Mouse (Mus musculus): ENCODE data around the gene AC124502.3. TPM values are rescaled to one million over a fixed set of nuclear protein-coding genes. Genes with fewer than 3 reads are reported as not detected.

AC124502.3 gene
- polyA plus RNA-seq, 1 experiment from 2014 or later, result 2.9 TPM

- H3K27me3 ChIP-seq (replicated peaks; ENCODE audit: control insufficient read depth, insufficient read depth, low read length), result peaks cover 23% of the 10 kb centered on the region
- H3K4me1 ChIP-seq (replicated peaks; ENCODE audit: control insufficient read depth, insufficient read depth, low read length), result peaks cover 4% of the 10 kb centered on the region
- no peak overlapping the region for H3K4me3 ChIP-seq (replicated peaks; ENCODE audit: low read length)
- H3K9me3 ChIP-seq (ENCODE audit: control insufficient read depth, low read length), result no peaks in the 10 kb centered on the region
- H3K4me2 ChIP-seq (ENCODE audit: low read length), result no peak overlapping the region
- no peaks in the 10 kb centered on the region for H3K36me3 ChIP-seq (ENCODE audit: control insufficient read depth, insufficient read depth)
- no peak overlapping the region for H3K27ac ChIP-seq (ENCODE audit: low read length)
- ATAC-seq, result no peak
- 62% methylated on average over 17 of the region's 17 CpGs for WGBS
- no peak overlapping the region for H3K9ac ChIP-seq (replicated peaks; ENCODE audit: low read depth, low read length)
These were observed 14.2 kb downstream of the AC124502.3 start for GRCm38 (mm10) chr19:5052853-5053252.

DNA sequence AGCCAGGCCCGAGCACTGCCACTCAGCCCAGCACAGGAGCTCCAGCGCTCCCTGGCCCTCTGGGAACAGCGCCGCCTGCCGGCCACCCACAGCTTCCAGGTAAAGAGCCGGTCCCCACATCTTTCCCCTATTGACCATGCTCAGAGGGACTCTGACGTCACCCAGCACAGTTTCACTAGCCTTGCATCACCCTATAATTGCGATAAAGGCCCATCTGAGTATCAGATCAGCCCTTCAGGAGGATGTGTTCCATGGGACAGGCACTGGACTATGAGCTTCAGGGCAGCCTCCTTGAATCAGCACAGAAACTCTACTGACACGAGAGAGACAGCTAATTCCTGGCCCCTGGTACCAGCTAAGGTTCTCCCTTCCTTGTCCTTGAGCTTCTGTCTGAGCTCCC is 15.2 kb downstream of the AC124502.3 start:
- Histone ChIP-seq H3K9ac (replicated peaks; ENCODE audit: low read depth, low read length) (no peak overlapping the region), H3K36me3 (ENCODE audit: control insufficient read depth, insufficient read depth) (no peaks in the 10 kb centered on the region)
- no peak for ATAC-seq

GRCm38 (mm10) chr19:5056251-5056650 is 17.6 kb downstream of the AC124502.3 start:
- Histone ChIP-seq H3K9ac (replicated peaks; ENCODE audit: low read depth, low read length) (no peak overlapping the region), H3K4me3 (replicated peaks; ENCODE audit: low read length) (no peak overlapping the region), H3K4me1 (replicated peaks; ENCODE audit: control insufficient read depth, insufficient read depth, low read length) (peaks cover 9% of the 10 kb centered on the region), H3K9me3 (ENCODE audit: control insufficient read depth, low read length) (no peaks in the 10 kb centered on the region), H3K27me3 (replicated peaks; ENCODE audit: control insufficient read depth, insufficient read depth, low read length) (peaks cover 14% of the 10 kb centered on the region), H3K4me2 (ENCODE audit: low read length) (no peak overlapping the region), H3K36me3 (ENCODE audit: control insufficient read depth, insufficient read depth) (no peaks in the 10 kb centered on the region), H3K27ac (ENCODE audit: low read length) (no peak overlapping the region)
- peak; percentile 29 for ATAC-seq
- 11% methylated on average over 6 of the region's 6 CpGs for whole genome bisulfite sequencing

More for the DNA sequence above, 15.2 kb downstream of the AC124502.3 start:
- H3K27me3 ChIP-seq (replicated peaks; ENCODE audit: control insufficient read depth, insufficient read depth, low read length), result peaks cover 23% of the 10 kb centered on the region
- H3K9me3 ChIP-seq (ENCODE audit: control insufficient read depth, low read length), result no peaks in the 10 kb centered on the region
- H3K4me3 ChIP-seq (replicated peaks; ENCODE audit: low read length), result no peak overlapping the region
- peaks cover 4% of the 10 kb centered on the region for H3K4me1 ChIP-seq (replicated peaks; ENCODE audit: control insufficient read depth, insufficient read depth, low read length)
- WGBS, result 16% methylated on average over 9 of the region's 9 CpGs
- H3K4me2 ChIP-seq (ENCODE audit: low read length), result no peak overlapping the region
- H3K27ac ChIP-seq (ENCODE audit: low read length), result no peak overlapping the region

DNA sequence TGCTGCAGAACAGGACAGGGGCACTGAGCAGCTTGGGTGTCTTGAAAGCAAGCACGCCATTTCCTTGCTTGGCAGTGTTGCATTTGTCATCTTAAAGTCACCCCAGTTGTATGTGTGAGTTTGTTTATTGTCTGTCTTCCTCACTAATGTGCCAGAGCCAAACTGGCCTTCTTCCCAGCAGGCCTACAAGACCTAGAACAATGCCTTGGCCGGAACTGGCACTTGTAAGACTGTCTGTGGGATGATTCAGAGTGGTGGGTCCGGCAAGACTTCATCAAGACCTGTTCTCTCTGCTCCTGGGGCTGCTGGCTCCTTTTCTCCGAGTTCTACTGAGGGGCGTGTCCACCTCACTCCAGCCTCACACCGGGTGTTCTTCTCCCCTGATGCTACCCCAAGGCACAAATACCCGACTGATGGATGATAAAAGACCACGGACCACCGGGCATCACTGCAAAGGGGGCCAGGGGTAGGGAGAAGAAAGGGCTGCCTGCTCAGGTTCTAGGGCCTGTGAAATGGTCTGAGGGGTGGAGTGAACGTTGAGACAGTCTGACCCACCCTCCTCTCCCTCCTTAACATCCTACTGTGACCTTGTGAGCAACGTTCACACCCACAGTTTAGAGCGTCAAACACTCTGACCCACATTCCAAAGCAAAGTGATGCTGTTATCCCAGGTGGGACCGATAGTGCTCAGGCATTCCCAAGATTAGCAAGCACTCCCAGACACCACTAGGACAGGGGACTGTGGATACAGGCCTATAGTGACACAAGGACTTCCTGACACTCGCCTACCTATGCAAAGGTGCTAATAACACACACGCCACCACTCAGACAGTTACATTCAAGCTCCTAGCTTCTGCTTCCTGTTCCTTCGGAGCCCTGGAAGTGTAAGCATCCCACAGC is 19.4 kb downstream of the AC124502.3 start:
- Histone ChIP-seq H3K27me3 (replicated peaks; ENCODE audit: control insufficient read depth, insufficient read depth, low read length) (no peaks in the 10 kb centered on the region), H3K27ac (ENCODE audit: low read length) (no peak overlapping the region), H3K4me3 (replicated peaks; ENCODE audit: low read length) (no peak overlapping the region), H3K9ac (replicated peaks; ENCODE audit: low read depth, low read length) (no peak overlapping the region), H3K4me1 (replicated peaks; ENCODE audit: control insufficient read depth, insufficient read depth, low read length) (peaks cover 10% of the 10 kb centered on the region), H3K4me2 (ENCODE audit: low read length) (no peak overlapping the region), H3K36me3 (ENCODE audit: control insufficient read depth, insufficient read depth) (no peaks in the 10 kb centered on the region), H3K9me3 (ENCODE audit: control insufficient read depth, low read length) (no peaks in the 10 kb centered on the region)
- whole genome bisulfite sequencing, result 27% methylated on average over 16 of the region's 16 CpGs
- no peak for ATAC-seq

GRCm38 (mm10) chr19:5058801-5059771 is 20.4 kb downstream of the AC124502.3 start:
- H3K4me1 ChIP-seq (replicated peaks; ENCODE audit: control insufficient read depth, insufficient read depth, low read length), result peaks cover 10% of the 10 kb centered on the region
- no peaks in the 10 kb centered on the region for H3K27me3 ChIP-seq (replicated peaks; ENCODE audit: control insufficient read depth, insufficient read depth, low read length)
- WGBS, result 17% methylated on average over 10 of the region's 10 CpGs
- no peak overlapping the region for H3K4me3 ChIP-seq (replicated peaks; ENCODE audit: low read length)
- no peak for ATAC-seq
- H3K27ac ChIP-seq (ENCODE audit: low read length), result no peak overlapping the region
- H3K9me3 ChIP-seq (ENCODE audit: control insufficient read depth, low read length), result no peaks in the 10 kb centered on the region
- H3K9ac ChIP-seq (replicated peaks; ENCODE audit: low read depth, low read length), result peak overlapping the region; percentile 35; the same call in 1 of the 2 replicates
- H3K4me2 ChIP-seq (ENCODE audit: low read length), result no peak overlapping the region
- no peaks in the 10 kb centered on the region for H3K36me3 ChIP-seq (ENCODE audit: control insufficient read depth, insufficient read depth)

DNA sequence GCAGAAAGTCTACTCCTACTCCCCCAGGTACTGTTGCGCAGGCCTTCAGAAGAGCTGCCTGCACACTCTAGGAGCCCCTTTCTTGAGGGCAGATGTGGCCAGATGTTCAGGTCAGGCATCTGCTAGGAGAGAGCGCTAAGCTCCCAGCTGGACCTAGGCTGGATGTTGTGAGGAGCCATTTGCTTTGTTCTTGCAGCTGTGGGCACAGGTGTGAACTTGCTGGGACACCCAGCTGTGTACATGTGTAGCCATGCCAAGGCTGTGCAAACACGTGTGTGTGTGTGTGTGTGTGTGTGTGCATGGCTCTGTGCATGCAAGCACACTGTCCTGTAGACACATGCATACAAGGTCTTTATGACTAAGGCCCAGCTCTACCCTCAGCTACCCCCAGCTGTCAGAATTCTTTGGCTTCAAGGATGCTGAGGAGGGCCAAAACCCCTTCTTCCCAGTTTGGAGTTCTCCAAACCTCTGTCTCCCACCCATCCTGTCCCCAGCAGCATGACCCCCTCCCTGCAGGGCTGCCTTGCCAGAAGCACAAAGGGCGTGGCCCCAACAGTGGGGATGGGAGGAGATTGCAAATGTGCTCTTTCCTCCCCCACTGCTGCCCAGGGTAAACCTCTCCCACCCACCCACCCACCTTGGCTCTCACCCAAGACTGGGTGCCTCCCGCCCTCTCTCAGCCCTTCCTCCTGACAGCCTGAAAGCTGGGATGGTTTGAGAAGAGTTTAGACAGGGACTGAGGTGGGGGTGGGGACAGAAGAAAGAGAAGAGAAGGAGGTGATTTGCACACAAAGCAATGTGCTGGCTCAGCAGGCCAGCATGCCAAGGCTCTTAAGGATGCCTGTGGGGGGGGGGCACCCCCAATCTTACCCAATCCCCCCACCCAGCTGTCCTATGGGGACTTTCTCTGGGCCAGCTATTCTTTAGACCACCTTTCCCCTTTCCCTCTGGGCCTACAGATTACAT is 22.0 kb downstream of the AC124502.3 start:
- Histone ChIP-seq H3K4me2 (ENCODE audit: low read length) (no peak overlapping the region), H3K4me1 (replicated peaks; ENCODE audit: control insufficient read depth, insufficient read depth, low read length) (peaks cover 10% of the 10 kb centered on the region), H3K9ac (replicated peaks; ENCODE audit: low read depth, low read length) (no peak overlapping the region), H3K27ac (ENCODE audit: low read length) (peak overlapping the region; percentile 44), H3K36me3 (ENCODE audit: control insufficient read depth, insufficient read depth) (no peaks in the 10 kb centered on the region), H3K9me3 (ENCODE audit: control insufficient read depth, low read length) (no peaks in the 10 kb centered on the region), H3K4me3 (replicated peaks; ENCODE audit: low read length) (no peak overlapping the region), H3K27me3 (replicated peaks; ENCODE audit: control insufficient read depth, insufficient read depth, low read length) (no peaks in the 10 kb centered on the region)
- ATAC-seq, result peak; percentile 39; the same call in 1 of the 2 replicates
- 37% methylated on average over 5 of the region's 5 CpGs for WGBS

GRCm38 (mm10) chr19:5062041-5062440 is 23.4 kb downstream of the AC124502.3 start:
- Histone ChIP-seq H3K4me3 (replicated peaks; ENCODE audit: low read length) (no peak overlapping the region), H3K27me3 (replicated peaks; ENCODE audit: control insufficient read depth, insufficient read depth, low read length) (no peaks in the 10 kb centered on the region), H3K9ac (replicated peaks; ENCODE audit: low read depth, low read length) (no peak overlapping the region), H3K4me1 (replicated peaks; ENCODE audit: control insufficient read depth, insufficient read depth, low read length) (peaks cover 10% of the 10 kb centered on the region), H3K4me2 (ENCODE audit: low read length) (no peak overlapping the region), H3K36me3 (ENCODE audit: control insufficient read depth, insufficient read depth) (no peaks in the 10 kb centered on the region), H3K9me3 (ENCODE audit: control insufficient read depth, low read length) (no peaks in the 10 kb centered on the region), H3K27ac (ENCODE audit: low read length) (no peak overlapping the region)
- WGBS, result 87% methylated on average over 5 of the region's 5 CpGs
- no peak for ATAC-seq

DNA sequence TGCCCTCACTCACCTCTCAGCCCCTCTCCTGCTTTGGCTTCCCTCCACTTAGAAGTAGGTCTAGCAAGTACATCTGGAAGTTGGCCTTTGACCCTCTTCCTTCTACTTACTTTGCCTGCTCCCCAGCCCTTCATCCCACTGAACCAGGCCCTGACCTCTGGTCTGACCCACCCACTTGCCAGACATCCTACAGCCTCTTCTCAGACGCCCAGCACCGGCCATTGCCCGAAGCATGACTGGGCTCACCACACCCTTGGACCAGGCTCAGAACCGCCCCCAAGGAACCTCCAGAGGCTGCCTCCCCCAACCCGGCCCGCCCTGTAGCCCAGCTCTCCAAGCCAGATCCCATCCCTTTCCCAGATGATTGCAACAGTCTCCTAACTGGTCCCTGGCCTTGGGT is 23.8 kb downstream of the AC124502.3 start:
- Histone ChIP-seq H3K27ac (ENCODE audit: low read length) (no peak overlapping the region), H3K9me3 (ENCODE audit: control insufficient read depth, low read length) (no peaks in the 10 kb centered on the region), H3K36me3 (ENCODE audit: control insufficient read depth, insufficient read depth) (no peaks in the 10 kb centered on the region), H3K4me2 (ENCODE audit: low read length) (no peak overlapping the region), H3K27me3 (replicated peaks; ENCODE audit: control insufficient read depth, insufficient read depth, low read length) (no peaks in the 10 kb centered on the region), H3K9ac (replicated peaks; ENCODE audit: low read depth, low read length) (no peak overlapping the region), H3K4me3 (replicated peaks; ENCODE audit: low read length) (no peak overlapping the region), H3K4me1 (replicated peaks; ENCODE audit: control insufficient read depth, insufficient read depth, low read length) (peaks cover 12% of the 10 kb centered on the region)
- no peak for ATAC-seq
- 88% methylated on average over 6 of the region's 6 CpGs for WGBS
